ENCODE assay signal across 29 mouse cellular contexts in the genomic region with DNA sequence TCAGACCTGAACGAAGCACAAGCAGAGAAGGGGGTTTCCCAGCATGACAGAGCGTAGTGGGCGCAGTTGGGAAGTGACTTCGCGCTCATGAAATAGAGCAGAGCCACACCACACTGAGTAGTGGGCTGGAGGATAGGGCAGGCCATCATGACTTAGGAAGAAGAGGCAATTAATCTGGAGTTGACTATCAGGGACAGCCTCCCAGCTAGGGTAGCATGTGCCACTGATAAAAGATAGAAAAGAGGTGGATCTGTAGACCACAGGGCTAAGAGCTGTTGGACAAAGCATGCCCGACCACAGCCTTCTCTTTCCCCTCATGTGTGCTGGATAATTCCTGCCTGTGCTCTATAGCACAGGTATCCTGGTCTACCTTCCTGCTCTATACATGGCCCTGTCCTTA. TPM values are rescaled to one million over a fixed set of nuclear protein-coding genes. Genes with fewer than 3 reads are reported as not detected.
DNase-seq lines count a peak whose midpoint lies in the region; ATAC-seq and TF ChIP-seq lines count a peak whose summit lies in the region.
"Had no signal": no experiment of that assay in that cellular context is flagged by ENCODE, and none has a peak within 500 bp of the region (broad histone marks: within the 10 kb centered on the region; RNA-seq: fewer than 3 reads in every experiment).

No protein-coding gene starts in this region.

- WGBS in liver, embryonic 12.5 days (ENCODE audit: insufficient replicate concordance) = 63% methylated on average over 6 of the region's 6 CpGs
- WGBS in liver, embryonic 14.5 days (ENCODE audit: insufficient replicate concordance) = 65% methylated on average over 6 of the region's 6 CpGs

- no peak overlapping the region for H3K4me3 ChIP-seq in liver, embryonic 12.5 days
- H3K4me3 ChIP-seq in liver, embryonic 14.5 days (ENCODE audit: insufficient read depth in 1 of 2, low read depth in 2 of 2, low read length in 2 of 2) = no peak overlapping the region
- H3K4me3 ChIP-seq: forebrain, embryonic 10.5 days; forebrain, embryonic 13.5 days; gastrocnemius, adult 2 months; heart, embryonic 12.5 days; heart, embryonic 15.5 days; hindbrain, embryonic 10.5 days; hindbrain, embryonic 13.5 days had no signal

- H3K36me3 ChIP-seq in liver, embryonic 12.5 days = peaks cover 97% of the 10 kb centered on the region
- peaks cover 60% of the 10 kb centered on the region for H3K36me3 ChIP-seq in liver, embryonic 14.5 days (replicated peaks; ENCODE audit: control insufficient read depth, insufficient read depth, low read depth)

- TF ChIP-seq CTCF in liver, embryonic 14.5 days (IDR thresholded peaks at IDR 0.05; ENCODE audit: low read depth) = no peak

- DNase-seq in liver = no peak
- DNase-seq in liver, embryonic 14.5 days (ENCODE audit: low read depth in 3 of 3, low spot score in 3 of 3) = no peak
- no peak for DNase-seq in urinary bladder, postnatal 14 days (ENCODE audit: low spot score)
- no peak for DNase-seq in gastrocnemius, postnatal 36 days
- DNase-seq in right cerebral cortex, postnatal 10 days (ENCODE audit: low spot score in 2 of 2) = no peak
- DNase-seq: adrenal gland, adult 8-10 months; adrenal gland, postnatal 25 days; B cell, adult 2 months; cerebellum, adult 11-12 months; cerebellum, adult 8-10 months; cerebellum, postnatal 10 days; cerebellum, postnatal 36 days; gastrocnemius, adult 2 months; gastrocnemius, postnatal 14 days; heart, postnatal 36 days had no signal

- H3K27me3 ChIP-seq in liver, embryonic 12.5 days (replicated peaks) = no peaks in the 10 kb centered on the region
- no peaks in the 10 kb centered on the region for H3K27me3 ChIP-seq in liver, embryonic 14.5 days (ENCODE audit: control insufficient read depth, insufficient read depth, low read length)
- H3K27me3 ChIP-seq: forebrain, embryonic 13.5 days; heart, embryonic 12.5 days; heart, embryonic 15.5 days; hindbrain, embryonic 13.5 days had no signal

- no peak overlapping the region for H3K4me2 ChIP-seq in liver, embryonic 12.5 days
- H3K4me2 ChIP-seq in liver, embryonic 14.5 days (ENCODE audit: low read depth) = no peak overlapping the region
- H3K4me2 ChIP-seq: forebrain, embryonic 13.5 days; heart, embryonic 12.5 days; heart, embryonic 15.5 days; hindbrain, embryonic 13.5 days had no signal

- peaks cover 37% of the 10 kb centered on the region for H3K4me1 ChIP-seq in liver, embryonic 12.5 days
- peaks cover 0 to 17% of the 10 kb centered on the region in 2 experiments; a peak in 3 of 4 replicates for H3K4me1 ChIP-seq in liver, embryonic 14.5 days (replicated peaks; ENCODE audit: control insufficient read depth in 2 of 2, insufficient read depth in 2 of 2, low read length in 1 of 2)
- H3K4me1 ChIP-seq: forebrain, embryonic 10.5 days; forebrain, embryonic 13.5 days; hindbrain, embryonic 13.5 days had no signal

- no peak for TF ChIP-seq EP300 in liver, embryonic 14.5 days (IDR thresholded peaks at IDR 0.05; ENCODE audit: low read depth)

- H3K9ac ChIP-seq in liver, embryonic 12.5 days = peak overlapping the region; percentile 33; the same call in 1 of the 2 replicates
- no peak overlapping the region for H3K9ac ChIP-seq in liver, embryonic 14.5 days (replicated peaks)
- H3K9ac ChIP-seq: forebrain, embryonic 13.5 days; heart, embryonic 12.5 days; heart, embryonic 15.5 days; hindbrain, embryonic 13.5 days had no signal

- intact Hi-C loops in gastrocnemius, postnatal 36 days (cut with DNase I) = no loop called here

- no peaks in the 10 kb centered on the region for H3K9me3 ChIP-seq in liver, embryonic 12.5 days (replicated peaks)
- H3K9me3 ChIP-seq in liver, embryonic 14.5 days (ENCODE audit: control insufficient read depth, low read length) = no peaks in the 10 kb centered on the region
- H3K9me3 ChIP-seq: forebrain, embryonic 10.5 days; forebrain, embryonic 13.5 days; heart, embryonic 12.5 days; heart, embryonic 15.5 days; hindbrain, embryonic 10.5 days; hindbrain, embryonic 13.5 days had no signal

- peak; percentile 67 for ATAC-seq in liver, embryonic 12.5 days
- ATAC-seq in liver, embryonic 14.5 days (ENCODE audit: insufficient read depth) = peak; percentile 62
- ATAC-seq in megakaryocyte progenitor cell, adult 5-6 weeks (replicated peaks; ENCODE audit: poor library complexity) = peak; percentile 79
- ATAC-seq: activated CD4-positive, CD25-positive, alpha-beta regulatory T cell, adult 4 months; forebrain, embryonic 13.5 days; forebrain, embryonic 16.5 days; hindbrain, embryonic 16.5 days had no signal

- H3K27ac ChIP-seq in liver, embryonic 12.5 days = no peak overlapping the region
- no peak overlapping the region for H3K27ac ChIP-seq in liver, embryonic 14.5 days
- H3K27ac ChIP-seq: forebrain, embryonic 10.5 days; forebrain, embryonic 13.5 days; gastrocnemius, adult 2 months; heart, embryonic 15.5 days; hindbrain, embryonic 10.5 days; hindbrain, embryonic 13.5 days had no signal

RNA-seq across cellular contexts. Expression of gene Abca3, which starts 24.1 kb away (rescaled TPM):
- polyA plus RNA-seq in liver, embryonic 12.5 days (2016; fragmentation: Nextera tagmentation; extraction: Ambion mirVana) = 21.1 and 22.6 TPM in 2 replicates
- 14.4 and 14.8 TPM in 2 replicates for polyA plus RNA-seq in liver, embryonic 14.5 days (2012; rRNA removed)
- polyA plus RNA-seq in liver, embryonic 14.5 days (2014; fragmentation: Nextera tagmentation; extraction: Ambion mirVana) = 12.5 and 14.4 TPM in 2 replicates
- 18.6 and 20.4 TPM in 2 replicates for total RNA-seq in megakaryocyte progenitor cell, adult 5-6 weeks (2015)
- 13.8 and 15.5 TPM in 2 replicates for total RNA-seq in megakaryocyte progenitor cell, adult 5-6 weeks (2017)
- 1 to 10 TPM; 6.5 to 7.4 TPM for total RNA-seq in gastrocnemius, postnatal 36 days (2021)

RNA-seq across cellular contexts. Expression of gene Abca17, which starts 25.0 kb away (rescaled TPM):
- not detected in 2 replicates for polyA plus RNA-seq in liver, embryonic 12.5 days (2016; fragmentation: Nextera tagmentation; extraction: Ambion mirVana)
- 0.04 TPM in 1 of 2 replicates, not detected in the other for polyA plus RNA-seq in liver, embryonic 14.5 days (2012; rRNA removed)
- polyA plus RNA-seq in liver, embryonic 14.5 days (2014; fragmentation: Nextera tagmentation; extraction: Ambion mirVana) = not detected in 2 replicates
- total RNA-seq in megakaryocyte progenitor cell, adult 5-6 weeks (2015) = 0.24 TPM in 1 of 2 replicates, not detected in the other
- 0.03 TPM in 1 of 2 replicates, not detected in the other for total RNA-seq in megakaryocyte progenitor cell, adult 5-6 weeks (2017)
- total RNA-seq in gastrocnemius, postnatal 36 days (2021) = not detected
- total RNA-seq: gastrocnemius, adult 2 months; heart, postnatal 10 days had no signal
- polyA plus RNA-seq: embryonic facial prominence, embryonic 11.5 days; embryonic facial prominence, embryonic 14.5 days; forebrain, embryonic 10.5 days; heart, embryonic 12.5 days; heart, embryonic 15.5 days; hindbrain, embryonic 10.5 days had no signal

RNA-seq across cellular contexts. Expression of gene Rnps1, which starts 38.5 kb away (rescaled TPM):
- polyA plus RNA-seq in liver, embryonic 12.5 days (2016; fragmentation: Nextera tagmentation; extraction: Ambion mirVana) = 195 and 204 TPM in 2 replicates
- 91.5 and 114 TPM in 2 replicates for polyA plus RNA-seq in liver, embryonic 14.5 days (2012; rRNA removed)
- 90.6 and 96.3 TPM in 2 replicates for polyA plus RNA-seq in liver, embryonic 14.5 days (2014; fragmentation: Nextera tagmentation; extraction: Ambion mirVana)
- 143 and 154 TPM in 2 replicates for total RNA-seq in megakaryocyte progenitor cell, adult 5-6 weeks (2015)
- 187 and 191 TPM in 2 replicates for total RNA-seq in megakaryocyte progenitor cell, adult 5-6 weeks (2017)
- total RNA-seq in gastrocnemius, postnatal 36 days (2021) = 10 to 100 TPM; 41.7 to 48.3 TPM

RNA-seq across cellular contexts. Expression of gene Eci1, which starts 50.6 kb away (rescaled TPM):
- 92.1 and 100 TPM in 2 replicates for polyA plus RNA-seq in liver, embryonic 12.5 days (2016; fragmentation: Nextera tagmentation; extraction: Ambion mirVana)
- polyA plus RNA-seq in liver, embryonic 14.5 days (2012; rRNA removed) = 42.3 and 48.3 TPM in 2 replicates
- 56.4 and 64.7 TPM in 2 replicates for polyA plus RNA-seq in liver, embryonic 14.5 days (2014; fragmentation: Nextera tagmentation; extraction: Ambion mirVana)
- 58.5 and 67.8 TPM in 2 replicates for total RNA-seq in megakaryocyte progenitor cell, adult 5-6 weeks (2015)
- 27.7 and 32.6 TPM in 2 replicates for total RNA-seq in megakaryocyte progenitor cell, adult 5-6 weeks (2017)
- total RNA-seq in gastrocnemius, postnatal 36 days (2021) = 100 to 1,000 TPM; 129 to 179 TPM
